Mouse (Mus musculus) E14TG2a.4 (cell line): ENCODE results near the gene Mbd5.

Source experiments
- CTCF ChIP-seq: conservative IDR thresholded peaks from 2 replicates; pipeline ENCODE4 v1.5.1; 2014; ENCODE audit warnings: low read length
- NANOG ChIP-seq: IDR thresholded peaks from 2 replicates; pipeline ENCODE4 v1.6.1; 2014; ENCODE audit warnings: borderline replicate concordance, low read length, mixed read lengths
- POU5F1 ChIP-seq: IDR thresholded peaks from 2 replicates; pipeline ENCODE4 v1.6.1; 2014; ENCODE audit warnings: low read length, borderline replicate concordance

- TF ChIP-seq CTCF (no peak), NANOG (no peak), POU5F1 (no peak)
These were observed 35.1 kb upstream of the Mbd5 start for GRCm38 (mm10) chr2:48914185-48914584.
